Mouse (Mus musculus) left cerebral cortex, postnatal 36 days (tissue): ENCODE results near the gene Sar1a. TPM values are rescaled to one million over a fixed set of nuclear protein-coding genes. Genes with fewer than 3 reads are reported as not detected.

Experiments
- DNase-seq, 2 experiments: peaks; one replicate each; pipeline ENCODE4 v3.0.0; 2021 to 2022; ENCODE audit warnings: low spot score in 2 of 2, mixed read lengths in 1 of 2
- intact Hi-C: fragments of 180-260 bp; cut with DNase I; formaldehyde crosslinking; loops from one replicate; pipeline ENCODE4 v1.15.1; 2025
- total RNA-seq, 2 experiments: library from RNA; stranded (reverse); gene quantifications; 2 replicates each; pipeline ENCODE4 v1.2.3; 2021

Gene Sar1a
- total RNA-seq, 2 experiments from 2014 or later: 122 to 128 TPM

DNA sequence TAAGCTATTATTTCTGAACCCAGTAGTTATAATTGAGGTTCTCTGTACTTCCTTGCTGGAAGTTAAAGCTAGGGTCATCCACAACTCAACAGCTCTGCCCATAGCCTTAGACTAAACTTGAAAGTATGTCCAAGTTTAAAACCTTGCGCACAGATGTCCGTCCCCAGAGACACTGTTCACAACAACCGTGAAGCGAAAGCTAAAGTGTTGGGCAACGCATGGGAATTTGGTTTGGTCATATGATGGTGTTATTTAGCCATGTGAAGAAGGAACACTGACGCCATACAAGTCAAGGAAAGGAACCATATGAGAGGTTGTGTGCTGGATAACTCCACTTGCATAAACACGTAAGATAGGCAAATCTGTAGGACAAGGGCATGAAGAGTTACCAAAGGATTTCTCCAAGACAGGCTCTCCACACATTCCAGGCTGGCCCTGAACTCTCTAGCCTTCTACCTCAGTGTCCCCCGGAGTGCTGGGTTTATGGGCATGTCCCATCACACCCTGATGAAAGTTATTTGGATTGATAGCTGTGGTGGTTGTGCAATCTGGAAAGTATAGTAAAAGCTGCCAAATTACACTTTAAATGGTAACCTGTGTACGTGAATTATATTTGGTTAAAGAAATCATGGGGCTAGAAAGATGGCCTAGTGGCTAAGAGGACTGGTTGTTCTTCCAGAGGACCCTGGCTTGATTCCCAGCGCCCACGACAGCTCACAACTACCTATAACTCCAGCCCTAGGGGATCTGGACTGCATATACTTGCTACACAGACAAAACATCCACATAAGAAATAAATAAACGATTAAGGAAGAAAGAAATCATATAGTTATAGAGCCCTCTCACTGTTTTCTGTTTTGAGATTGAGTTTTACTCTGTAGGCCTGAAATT is 37.6 kb downstream of the Sar1a start:
- intact Hi-C loops: no loop called here
- no peak for DNase-seq

DNA sequence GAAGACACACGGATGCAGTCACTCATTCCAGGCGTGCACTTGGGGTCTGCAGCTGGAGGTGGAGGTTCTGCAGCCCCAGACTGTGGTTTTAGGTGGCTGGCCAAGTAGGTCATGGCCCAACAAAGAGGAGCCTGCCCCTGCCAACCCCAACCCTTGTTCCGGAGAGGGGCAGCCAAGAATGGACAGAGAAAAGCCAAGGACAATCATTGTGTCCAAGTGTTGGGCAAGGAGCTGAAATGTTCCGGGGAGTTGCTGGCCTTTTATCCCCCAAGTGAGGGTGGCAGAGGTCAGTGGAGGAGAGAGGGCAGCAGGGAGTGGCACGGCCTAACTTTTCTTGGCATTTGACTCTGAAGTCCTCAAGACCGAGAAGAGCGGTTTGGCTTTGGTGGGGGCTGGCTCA is 40.2 kb downstream of the Sar1a start:
- intact Hi-C loops: no loop called here
- no peak for DNase-seq

DNA sequence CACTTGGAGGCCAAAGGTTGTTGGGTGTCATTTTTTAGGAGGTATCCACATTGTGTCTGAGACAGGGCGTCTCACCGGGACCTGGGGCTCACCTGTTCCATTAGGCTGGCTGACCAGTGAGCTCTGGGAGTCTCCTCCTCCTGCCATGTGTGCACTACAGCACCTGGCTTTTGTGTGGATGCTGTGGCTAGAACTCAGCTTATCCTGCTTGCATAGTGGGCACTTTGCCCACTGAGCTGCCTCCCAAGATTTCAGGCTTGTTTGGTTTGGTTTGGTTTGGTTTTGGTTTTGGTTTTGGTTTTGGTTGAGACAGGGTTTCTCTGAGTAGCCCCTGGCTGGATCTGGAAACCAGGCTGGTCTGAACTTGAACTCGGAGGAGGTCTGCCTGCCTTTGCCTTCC is 42.1 kb downstream of the Sar1a start:
- no peak for DNase-seq
- intact Hi-C loops: no loop called here

DNA sequence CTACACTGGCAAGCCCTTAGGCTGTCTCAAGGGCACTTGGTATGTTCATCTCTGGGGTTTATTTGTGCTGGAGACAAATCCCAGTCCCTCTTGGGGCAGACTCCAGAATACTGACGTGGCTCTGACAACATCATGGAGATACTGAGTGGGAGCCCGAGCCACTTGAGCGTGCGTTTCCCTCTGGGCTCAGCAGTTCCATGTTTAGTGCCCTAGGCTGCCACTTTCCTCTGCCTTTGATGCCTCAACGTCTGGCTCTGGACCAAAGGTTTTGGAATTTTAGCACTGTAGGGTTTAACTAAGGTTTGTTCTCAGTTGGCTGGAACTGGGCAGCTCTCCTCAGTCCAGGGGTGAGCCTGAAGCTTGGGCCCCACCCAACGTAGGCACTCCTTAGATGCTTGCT is 43.2 kb downstream of the Sar1a start:
- intact Hi-C loops: no loop called here

DNA sequence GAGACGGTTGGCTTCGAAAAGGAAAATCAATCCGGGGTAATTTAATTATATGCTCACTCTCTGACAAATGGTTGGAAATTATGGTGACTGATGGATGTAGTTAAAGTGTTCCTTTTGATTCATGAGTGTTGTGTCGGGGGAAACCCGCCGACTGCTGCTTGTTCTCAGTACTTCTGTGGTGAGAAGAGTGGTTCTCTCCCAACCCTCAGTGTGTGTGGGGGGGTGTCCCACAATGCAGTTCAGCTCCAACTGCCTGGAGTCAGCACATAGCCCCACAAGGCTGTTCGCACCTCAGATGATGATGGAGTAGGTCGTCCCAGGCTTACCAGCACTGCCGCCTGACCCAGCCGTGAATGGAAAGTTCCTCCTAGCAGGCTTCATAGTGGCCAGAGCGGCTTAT is 49.1 kb downstream of the Sar1a start:
- intact Hi-C loops: no loop called here
- no peak for DNase-seq

More for the DNA sequence above, 43.2 kb downstream of the Sar1a start:
- no peak for DNase-seq

DNA sequence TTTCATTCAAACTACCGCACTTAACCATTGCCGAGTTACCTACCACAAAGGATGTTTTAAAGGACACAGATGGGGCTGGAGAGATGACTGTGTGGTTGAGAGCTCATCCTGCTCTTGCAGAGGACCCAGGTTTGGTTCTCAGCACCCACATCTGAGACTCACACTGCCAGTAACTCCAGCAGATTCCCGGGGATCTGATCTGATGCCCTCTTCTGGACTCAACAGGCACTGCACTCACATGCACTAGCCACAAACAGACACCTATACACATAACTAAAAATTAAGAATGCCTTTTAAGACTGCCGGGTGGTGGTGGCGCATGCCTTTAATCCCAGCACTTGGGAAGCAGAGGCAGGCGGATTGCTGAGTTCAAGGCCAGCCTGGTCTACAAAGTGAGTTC is 50.1 kb downstream of the Sar1a start:
- no peak for DNase-seq
- intact Hi-C loops: no loop called here

DNA sequence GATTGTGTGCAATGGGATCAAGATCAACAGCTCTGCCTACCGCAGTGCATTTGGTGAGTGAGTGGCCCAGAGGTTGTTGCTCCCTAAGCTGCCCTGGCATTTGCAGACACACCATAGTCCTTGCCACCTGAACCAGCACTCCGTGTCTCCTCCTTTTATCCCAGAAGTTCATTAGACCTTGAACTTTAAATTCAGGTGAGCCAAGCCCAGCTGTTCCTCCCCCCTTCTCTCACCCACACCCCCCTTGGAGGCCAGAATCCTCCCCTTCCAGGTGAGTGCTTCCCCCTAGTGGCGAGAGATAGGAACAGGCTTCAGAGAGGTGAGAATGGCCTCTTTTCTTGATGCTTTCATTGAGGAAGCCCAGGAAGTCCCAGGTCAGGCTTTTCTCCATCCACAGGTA is 54.3 kb downstream of the Sar1a start:
- intact Hi-C loops: no loop called here
- no peak for DNase-seq

DNA sequence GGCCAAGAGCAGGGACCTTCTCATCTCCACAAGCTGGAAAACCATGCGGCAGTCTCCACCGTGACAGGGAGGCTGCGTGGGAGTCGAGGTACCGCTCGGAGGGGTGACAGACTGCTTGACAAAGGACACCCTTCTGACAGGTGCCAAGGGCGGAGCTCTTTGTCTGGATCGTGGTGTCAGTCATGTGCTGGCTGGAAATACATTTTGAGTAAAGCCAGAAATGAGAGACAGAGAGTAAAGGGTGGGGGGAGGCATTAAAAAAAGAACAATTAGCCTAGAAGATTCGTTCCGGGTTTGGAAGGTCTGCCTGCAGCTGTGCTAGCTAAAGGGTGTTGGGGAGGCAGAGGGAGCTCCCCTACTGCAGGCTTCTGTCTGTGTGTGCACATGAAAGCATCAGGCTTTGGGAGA is 56.6 kb downstream of the Sar1a start:
- intact Hi-C loops: no loop called here

DNA sequence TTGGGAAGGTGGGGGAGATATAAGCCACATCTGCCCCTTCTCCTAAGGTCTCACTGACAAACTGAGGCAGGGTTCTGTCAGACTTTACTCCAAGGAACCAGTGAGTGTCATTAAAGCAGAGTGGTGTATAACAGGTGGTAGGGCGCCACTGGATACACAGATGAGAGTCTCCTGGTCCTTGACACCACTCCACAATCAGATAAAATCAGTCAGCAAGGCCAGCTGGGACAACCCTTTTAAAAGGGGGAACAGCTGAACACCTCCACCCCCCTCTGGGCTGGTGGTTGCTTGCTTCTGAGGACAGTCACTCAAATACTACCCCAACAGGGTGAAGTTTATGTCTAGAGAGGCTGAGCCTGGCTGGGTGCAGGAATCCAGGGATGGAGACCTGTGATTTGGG is 57.4 kb downstream of the Sar1a start:
- DNase-seq: no peak
- intact Hi-C loops: no loop called here

More for the DNA sequence above, 56.6 kb downstream of the Sar1a start:
- peak; percentile 21 to 28 for DNase-seq

DNA sequence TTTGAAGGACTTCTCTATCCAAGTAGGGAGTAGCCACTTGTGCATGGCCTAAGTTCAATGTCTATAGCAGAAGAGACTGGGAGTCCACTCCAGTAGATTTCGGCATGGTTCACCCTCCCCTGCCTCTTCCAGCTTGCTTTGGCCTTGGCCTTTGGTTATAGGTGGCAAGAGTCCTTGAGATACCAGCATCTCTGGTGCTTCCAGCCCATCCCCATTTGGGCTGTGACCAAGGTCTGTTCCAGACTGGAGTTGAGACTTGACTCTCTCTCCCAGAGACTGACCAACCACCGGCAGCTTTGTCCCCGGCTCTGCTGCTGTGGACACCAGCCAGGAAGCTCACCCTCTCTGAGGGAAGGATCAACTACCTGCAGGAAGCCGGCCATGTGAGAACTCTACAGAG is 58.0 kb downstream of the Sar1a start:
- DNase-seq: no peak
- intact Hi-C loops: no loop called here

DNA sequence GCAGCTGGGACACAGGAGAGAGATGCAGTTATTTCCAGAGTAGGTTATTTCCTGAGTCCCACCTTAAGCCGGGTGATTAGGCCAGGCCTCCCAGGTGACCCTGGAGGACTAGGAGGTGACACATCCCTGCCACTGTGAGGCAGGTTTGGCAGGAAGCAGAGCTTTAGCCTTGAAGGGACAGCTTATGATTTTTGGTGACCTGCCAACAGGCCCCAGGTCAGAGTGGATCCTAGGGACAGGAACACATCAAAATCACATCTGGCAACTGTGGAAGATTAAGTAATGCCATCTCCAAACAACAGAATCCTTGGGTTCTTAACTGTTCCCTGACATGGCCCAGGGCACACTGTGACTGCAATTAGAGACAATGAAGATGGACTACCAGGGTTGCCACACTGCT is 61.2 kb downstream of the Sar1a start:
- intact Hi-C loops: no loop called here
- no peak for DNase-seq

DNA sequence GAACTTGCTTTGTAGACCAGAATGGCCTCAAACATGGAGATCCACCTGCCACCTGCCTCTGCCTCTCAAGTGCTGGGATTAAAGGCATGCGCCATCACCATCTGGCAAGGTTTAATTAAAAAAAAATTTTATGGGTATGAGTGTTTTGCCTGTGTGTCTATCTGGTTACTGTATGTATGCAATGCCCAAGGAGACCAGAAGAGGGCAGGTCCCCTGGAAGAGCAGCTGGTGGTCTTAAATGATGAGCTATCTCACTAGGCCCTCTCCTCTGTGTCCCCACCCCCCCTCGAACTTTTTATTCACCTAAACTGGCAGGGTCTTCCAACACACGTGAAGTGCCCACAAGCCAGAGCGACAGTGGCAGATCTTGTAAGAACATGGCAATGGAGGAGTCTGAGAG is 61.8 kb downstream of the Sar1a start:
- intact Hi-C loops: no loop called here
- no peak for DNase-seq

DNA sequence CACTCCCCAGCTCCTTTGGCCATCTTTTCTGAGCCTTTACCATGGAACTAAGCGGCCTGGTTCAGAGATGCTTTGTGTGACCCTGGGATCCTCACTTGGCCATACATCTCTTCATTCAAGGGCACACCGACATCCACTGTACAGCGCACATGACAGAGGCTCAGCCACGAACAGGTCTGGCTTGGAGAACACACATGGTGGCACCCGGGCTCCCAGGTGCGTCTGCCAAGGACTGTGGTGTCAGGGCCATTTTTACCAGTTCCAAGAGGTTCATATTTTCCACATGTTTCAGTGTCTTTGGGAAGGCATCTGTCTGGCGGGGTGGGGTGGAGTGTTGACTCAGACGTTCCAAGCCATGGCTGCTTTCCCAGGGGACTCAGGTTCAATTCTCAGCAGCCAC is 62.2 kb downstream of the Sar1a start:
- DNase-seq: no peak
- intact Hi-C loops: no loop called here

Other genes with a start within 250 kb of the Sar1a start
- gene Eif4ebp2, start 227.6 kb upstream of the Sar1a start, total RNA-seq: 10 to 100 TPM; 43.1 to 49.0 TPM
- gene Lrrc20, start 204.5 kb upstream of the Sar1a start, total RNA-seq: 10 to 100 TPM; 17.8 to 21.8 TPM
- gene Npffr1, start 84.8 kb upstream of the Sar1a start, total RNA-seq: 1 to 10 TPM; 1.9 to 2.5 TPM
- gene Ppa1, start 31.7 kb upstream of the Sar1a start, total RNA-seq: 100 to 1,000 TPM; 104 to 108 TPM
- 10 to 100 TPM; 20.0 to 23.7 TPM for gene Tysnd1, start 15.2 kb downstream of the Sar1a start, total RNA-seq
- gene Aifm2, start 35.0 kb downstream of the Sar1a start, total RNA-seq: 1 to 10 TPM; 7.3 to 9.9 TPM
- gene H2afy2, start 103.8 kb downstream of the Sar1a start, total RNA-seq: 10 to 100 TPM; 26.2 to 26.6 TPM